Comparison of ENCODE assay signal across 13 mouse cellular contexts in genomic region chr5:105498429-105499000, GRCm38 (mm10). TPM values are rescaled to one million over a fixed set of nuclear protein-coding genes. Genes with fewer than 3 reads are reported as not detected.
DNase-seq lines count a peak whose midpoint lies in the region; ATAC-seq and TF ChIP-seq lines count a peak whose summit lies in the region.
"Had no signal": no experiment of that assay in that cellular context is flagged by ENCODE, and none has a peak within 500 bp of the region (broad histone marks: within the 10 kb centered on the region; RNA-seq: fewer than 3 reads in every experiment).

No protein-coding gene starts in this region.

- no peak for DNase-seq in left cerebral cortex, adult 2 months (ENCODE audit: extremely low spot score in 1 of 2, low spot score in 2 of 2)
- DNase-seq in left cerebral cortex, postnatal 36 days (ENCODE audit: low spot score in 2 of 2) = no peak
- no peak for DNase-seq in embryonic facial prominence, embryonic 10.5 days (ENCODE audit: low spot score)
- DNase-seq in thymus, postnatal 25 days = peak; percentile 49
- no peak for DNase-seq in right cerebral cortex, postnatal 4 days
- no peak for DNase-seq in lung, postnatal 14 days
- DNase-seq in layer of hippocampus, adult 18-20 months (ENCODE audit: low spot score in 2 of 2) = no peak
- DNase-seq: adrenal gland, postnatal 10 days; cerebellum, postnatal 14 days; kidney, adult 8-10 months; lung, embryonic 14.5 days had no signal

- no peak for TF ChIP-seq CTCF in left cerebral cortex, adult 2 months (IDR thresholded peaks at IDR 0.05)

- peaks cover 19% of the 10 kb centered on the region for H3K27me3 ChIP-seq in embryonic facial prominence, embryonic 10.5 days (replicated peaks; ENCODE audit: low read depth, poor library complexity, severe bottlenecking)
- H3K27me3 ChIP-seq in midbrain, embryonic 13.5 days = peaks cover 5% of the 10 kb centered on the region; the same call in 1 of the 2 replicates
- H3K27me3 ChIP-seq: heart, embryonic 13.5 days had no signal

- ATAC-seq in midbrain, embryonic 13.5 days = no peak

- no peak overlapping the region for H3K4me3 ChIP-seq in left cerebral cortex, adult 2 months
- no peak overlapping the region for H3K4me3 ChIP-seq in embryonic facial prominence, embryonic 10.5 days
- no peak overlapping the region for H3K4me3 ChIP-seq in midbrain, embryonic 13.5 days (replicated peaks)
- H3K4me3 ChIP-seq: heart, embryonic 13.5 days had no signal

- peak overlapping the region; percentile 18 for H3K27ac ChIP-seq in left cerebral cortex, adult 2 months
- H3K27ac ChIP-seq in embryonic facial prominence, embryonic 10.5 days (replicated peaks) = 0 out of 2 replicates have a peak overlapping the region, but pooled peaks have one; percentile 19
- peak overlapping the region; percentile 8; the same call in 1 of the 2 replicates for H3K27ac ChIP-seq in midbrain, embryonic 13.5 days
- H3K27ac ChIP-seq: heart, embryonic 13.5 days had no signal

- WGBS in embryonic facial prominence, embryonic 10.5 days = 54% methylated on average over 4 of the region's 4 CpGs
- 37% methylated on average over 4 of the region's 4 CpGs for WGBS in midbrain, embryonic 13.5 days

- no peak overlapping the region for H3K4me2 ChIP-seq in midbrain, embryonic 13.5 days (replicated peaks)
- H3K4me2 ChIP-seq: heart, embryonic 13.5 days; lung, embryonic 14.5 days had no signal

- H3K36me3 ChIP-seq in embryonic facial prominence, embryonic 10.5 days (replicated peaks) = 0 out of 2 replicates have a peak, but pooled peaks cover 4% of the 10 kb centered on the region
- no peaks in the 10 kb centered on the region for H3K36me3 ChIP-seq in midbrain, embryonic 13.5 days
- H3K36me3 ChIP-seq: heart, embryonic 13.5 days had no signal

- peaks cover 8% of the 10 kb centered on the region; the same call in 1 of the 2 replicates for H3K9me3 ChIP-seq in embryonic facial prominence, embryonic 10.5 days
- no peaks in the 10 kb centered on the region for H3K9me3 ChIP-seq in midbrain, embryonic 13.5 days
- H3K9me3 ChIP-seq: heart, embryonic 13.5 days had no signal

- H3K9ac ChIP-seq in midbrain, embryonic 13.5 days (replicated peaks) = no peak overlapping the region
- H3K9ac ChIP-seq: heart, embryonic 13.5 days; lung, embryonic 14.5 days had no signal

- intact Hi-C loops in left cerebral cortex, adult 2 months (cut with DNase I) = no loop called here
- intact Hi-C loops in left cerebral cortex, postnatal 36 days (cut with DNase I) = no loop called here

- peaks cover 60% of the 10 kb centered on the region for H3K4me1 ChIP-seq in embryonic facial prominence, embryonic 10.5 days
- H3K4me1 ChIP-seq in midbrain, embryonic 13.5 days (replicated peaks) = peaks cover 45% of the 10 kb centered on the region

RNA-seq across cellular contexts. Expression of gene Lrrc8c, which starts 20.7 kb away (rescaled TPM):
- 10 to 100 TPM; 32.7 to 37.5 TPM for total RNA-seq in left cerebral cortex, adult 2 months (2021)
- 10 to 100 TPM; 33.4 to 34.7 TPM for total RNA-seq in left cerebral cortex, postnatal 36 days (2021)
- 10.8 and 12.6 TPM in 2 replicates for polyA plus RNA-seq in embryonic facial prominence, embryonic 10.5 days (2016; fragmentation: Nextera tagmentation; extraction: Ambion mirVana)
- polyA plus RNA-seq in midbrain, embryonic 13.5 days (2015; fragmentation: Nextera tagmentation; extraction: Ambion mirVana) = 8.2 and 9.7 TPM in 2 replicates
- total RNA-seq in layer of hippocampus, adult 18-20 months (2021) = 10 to 100 TPM; 29.8 to 35.1 TPM
